Mouse (Mus musculus): ENCODE data around the gene Tedc1. TPM values are rescaled to one million over a fixed set of nuclear protein-coding genes. Genes with fewer than 3 reads are reported as not detected.

Tedc1 gene
- polyA plus RNA-seq, 1 experiment = 12.2 TPM

DNA sequence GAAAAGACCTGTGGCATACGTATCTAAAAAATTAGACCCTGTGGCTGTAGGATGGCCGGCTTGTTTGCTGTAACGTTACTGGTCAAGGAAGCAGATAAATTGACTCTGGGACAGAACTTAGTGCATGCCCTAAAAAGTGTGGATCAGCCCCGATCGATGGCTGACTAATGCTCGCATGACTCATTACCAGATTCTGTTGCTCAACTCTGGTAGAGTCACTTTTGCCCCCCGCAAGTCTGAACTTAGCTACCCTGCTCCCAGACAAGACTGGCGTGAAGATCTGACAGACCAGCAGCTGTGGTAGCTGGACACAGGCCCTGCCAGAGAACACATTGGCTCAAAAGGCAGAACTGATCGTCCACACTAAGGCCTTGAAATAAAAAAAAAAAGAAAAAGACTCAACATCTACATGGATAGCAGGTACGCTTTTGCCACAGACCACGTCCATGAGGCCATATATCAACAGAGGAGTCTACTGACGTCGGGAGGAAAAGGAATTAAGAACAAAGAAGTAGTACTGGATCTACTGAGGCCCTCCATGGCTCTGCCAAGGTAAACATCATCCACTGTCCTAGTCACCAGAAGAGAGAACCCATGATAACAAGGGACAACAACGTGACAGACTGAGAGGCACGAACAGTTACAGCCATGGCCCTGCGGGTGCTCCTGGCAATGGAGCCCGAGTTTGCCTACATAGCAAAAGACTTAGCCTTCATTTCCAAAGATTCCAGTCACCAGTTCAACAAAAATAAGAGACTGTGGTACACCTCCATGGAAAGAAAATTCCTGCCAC, 54.6 kb downstream of the Tedc1 start:
- no peak overlapping the region; the same call in 1 of the 2 replicates for H3K27ac ChIP-seq (ENCODE audit: insufficient read depth, low read length)
- H3K4me3 ChIP-seq (ENCODE audit: insufficient read depth, low read length) = no peak overlapping the region
- H3K4me1 ChIP-seq (ENCODE audit: control insufficient read depth, insufficient read depth, low read length) = no peaks in the 10 kb centered on the region
- TF ChIP-seq CTCF (IDR thresholded peaks at IDR 0.05; ENCODE audit: borderline replicate concordance, insufficient read depth, low read length) (no peak), POLR2A (IDR thresholded peaks at IDR 0.05; ENCODE audit: low read depth, low read length) (no peak)

- Histone ChIP-seq H3K4me1 (ENCODE audit: control insufficient read depth, insufficient read depth, low read length) (no peaks in the 10 kb centered on the region), H3K27ac (ENCODE audit: insufficient read depth, low read length) (no peak overlapping the region), H3K4me3 (ENCODE audit: insufficient read depth, low read length) (no peak overlapping the region)
- TF ChIP-seq POLR2A (IDR thresholded peaks at IDR 0.05; ENCODE audit: low read depth, low read length) = no peak
- TF ChIP-seq CTCF (IDR thresholded peaks at IDR 0.05; ENCODE audit: borderline replicate concordance, insufficient read depth, low read length) = no peak
These were observed 55.6 kb downstream of the Tedc1 start for GRCm38 (mm10) chr12:113211772-113212171.

- Histone ChIP-seq H3K4me3 (ENCODE audit: insufficient read depth, low read length) (no peak overlapping the region), H3K4me1 (ENCODE audit: control insufficient read depth, insufficient read depth, low read length) (no peaks in the 10 kb centered on the region), H3K27ac (ENCODE audit: insufficient read depth, low read length) (no peak overlapping the region)
- TF ChIP-seq POLR2A (IDR thresholded peaks at IDR 0.05; ENCODE audit: low read depth, low read length) (no peak), CTCF (IDR thresholded peaks at IDR 0.05; ENCODE audit: borderline replicate concordance, insufficient read depth, low read length) (no peak)
These were observed 56.2 kb downstream of the Tedc1 start for GRCm38 (mm10) chr12:113212326-113212924.

DNA sequence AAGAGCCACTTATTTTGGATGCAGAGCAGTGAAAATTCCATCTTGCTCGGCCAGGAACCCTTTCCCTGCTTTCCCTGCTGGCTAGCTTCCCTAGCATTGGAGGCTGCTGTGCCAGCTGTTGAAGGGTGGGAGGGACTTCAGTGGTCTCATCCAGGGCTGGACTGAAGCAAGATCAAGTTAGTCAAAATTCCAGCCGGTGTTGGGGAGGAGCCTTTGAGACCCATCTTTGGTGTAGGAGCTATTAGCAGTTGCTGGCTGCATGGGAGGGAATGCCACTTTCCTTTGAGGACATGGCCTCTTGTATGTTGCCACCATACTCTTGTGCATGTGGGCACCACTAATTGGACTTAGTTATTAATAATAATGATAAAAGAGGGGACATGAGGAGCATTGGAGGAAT, 57.0 kb downstream of the Tedc1 start:
- H3K27ac ChIP-seq (ENCODE audit: insufficient read depth, low read length) = no peak overlapping the region
- H3K4me1 ChIP-seq (ENCODE audit: control insufficient read depth, insufficient read depth, low read length) = no peaks in the 10 kb centered on the region
- TF ChIP-seq CTCF (IDR thresholded peaks at IDR 0.05; ENCODE audit: borderline replicate concordance, insufficient read depth, low read length) = no peak
- TF ChIP-seq POLR2A (IDR thresholded peaks at IDR 0.05; ENCODE audit: low read depth, low read length) = no peak
- H3K4me3 ChIP-seq (ENCODE audit: insufficient read depth, low read length) = no peak overlapping the region

GRCm38 (mm10) chr12:113214072-113214808, 58.0 kb downstream of the Tedc1 start:
- TF ChIP-seq CTCF (IDR thresholded peaks at IDR 0.05; ENCODE audit: borderline replicate concordance, insufficient read depth, low read length) = no peak
- no peak for TF ChIP-seq POLR2A (IDR thresholded peaks at IDR 0.05; ENCODE audit: low read depth, low read length)
- Histone ChIP-seq H3K4me3 (ENCODE audit: insufficient read depth, low read length) (no peak overlapping the region), H3K27ac (ENCODE audit: insufficient read depth, low read length) (no peak overlapping the region), H3K4me1 (ENCODE audit: control insufficient read depth, insufficient read depth, low read length) (no peaks in the 10 kb centered on the region)

- TF ChIP-seq POLR2A (IDR thresholded peaks at IDR 0.05; ENCODE audit: low read depth, low read length) = no peak
- Histone ChIP-seq H3K27ac (ENCODE audit: insufficient read depth, low read length) (no peak overlapping the region), H3K4me1 (ENCODE audit: control insufficient read depth, insufficient read depth, low read length) (no peaks in the 10 kb centered on the region), H3K4me3 (ENCODE audit: insufficient read depth, low read length) (no peak overlapping the region)
These were observed 58.9 kb downstream of the Tedc1 start for GRCm38 (mm10) chr12:113214972-113215666.

Other genes starting within 250 kb of the Tedc1 start
- gene Jag2, start 226.6 kb upstream of the Tedc1 start, polyA plus RNA-seq (2011; ENCODE audit: insufficient read length, low read depth, missing spikeins) = 0.25 TPM in 1 of 2 replicates, not detected in the other
- 6.4 and 8.4 TPM in 2 replicates for gene Nudt14, start 214.3 kb upstream of the Tedc1 start, polyA plus RNA-seq (2011; ENCODE audit: insufficient read length, low read depth, missing spikeins)
- 7.9 and 9.0 TPM in 2 replicates for gene Btbd6, start 179.9 kb upstream of the Tedc1 start, polyA plus RNA-seq (2011; ENCODE audit: insufficient read length, low read depth, missing spikeins)
- 25.3 and 37.2 TPM in 2 replicates for gene Brf1, start 155.7 kb upstream of the Tedc1 start, polyA plus RNA-seq (2011; ENCODE audit: insufficient read length, low read depth, missing spikeins)
- gene Pacs2, start 141.9 kb upstream of the Tedc1 start, polyA plus RNA-seq (2011; ENCODE audit: insufficient read length, low read depth, missing spikeins) = 33.4 and 44.5 TPM in 2 replicates
- not detected in 2 replicates for gene Tex22, start 81.9 kb upstream of the Tedc1 start, polyA plus RNA-seq (2011; ENCODE audit: insufficient read length, low read depth, missing spikeins)
- gene Mta1, start 58.1 kb upstream of the Tedc1 start, polyA plus RNA-seq (2011; ENCODE audit: insufficient read length, low read depth, missing spikeins) = 83.2 and 86.5 TPM in 2 replicates
- gene Crip2, start 16.2 kb upstream of the Tedc1 start, polyA plus RNA-seq (2011; ENCODE audit: insufficient read length, low read depth, missing spikeins) = 52.9 and 129 TPM in 2 replicates
- 75.5 and 79.9 TPM in 2 replicates for gene Crip1, start 10.1 kb upstream of the Tedc1 start, polyA plus RNA-seq (2011; ENCODE audit: insufficient read length, low read depth, missing spikeins)
- 7.2 and 8.3 TPM in 2 replicates for gene Tmem121, start 29.5 kb downstream of the Tedc1 start, polyA plus RNA-seq (2011; ENCODE audit: insufficient read length, low read depth, missing spikeins)